Mouse (Mus musculus) spleen, postnatal 4 days (tissue): ENCODE results near the gene Kif1a.

Experiments
- DNase-seq, 2 experiments: peaks; one replicate each; pipeline ENCODE4 v3.0.0; 2022; ENCODE audit warnings: low spot score in 2 of 2

Gene Kif1a

DNA sequence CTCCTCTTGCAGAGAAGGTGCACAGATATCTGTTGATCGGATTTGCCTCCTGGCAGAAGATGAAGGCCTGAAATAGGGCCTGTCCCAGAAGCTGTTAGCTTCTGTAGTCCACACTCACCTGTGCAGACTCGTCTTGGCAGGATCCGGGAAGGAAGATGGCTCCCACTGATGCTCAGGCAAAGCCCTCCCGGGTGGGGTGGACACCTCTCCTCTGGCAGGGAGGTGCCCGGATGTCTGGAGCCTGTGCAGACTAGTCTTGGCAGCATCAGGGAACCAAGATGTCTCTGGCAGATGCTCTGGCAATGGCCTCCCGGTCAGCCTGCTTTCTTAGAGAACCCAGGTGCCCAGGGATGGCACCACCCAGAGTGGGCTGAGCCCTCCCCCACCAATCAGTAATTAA, 131.0 kb downstream of the Kif1a start:
- DNase-seq = peak; percentile 8 to 57
